Mouse (Mus musculus): ENCODE data around the gene Col9a1. TPM values are rescaled to one million over a fixed set of nuclear protein-coding genes. Genes with fewer than 3 reads are reported as not detected.
A peak's percentile ranks its signal among the peaks of the same experiment; 100 is the strongest.

Col9a1 gene
- polyA plus RNA-seq (2015; fragmentation: Nextera tagmentation; extraction: Ambion mirVana): 3.1 and 4.6 TPM in 2 replicates

GRCm38 (mm10) chr1:24177224-24177851, at the start of gene Col9a1:
Col9a1 (plus strand) TSS chr1:24177610.
- ATAC-seq (ENCODE audit: insufficient read depth, low FRiP score, low read depth): no peak
- Histone ChIP-seq H3K4me3 (replicated peaks) (no peak within 1 kb of the TSS), H3K36me3 (no peaks in the 10 kb centered on the region), H3K27me3 (replicated peaks) (no peaks in the 10 kb centered on the region), H3K27ac (no peak within 1 kb of the TSS), H3K9ac (no peak within 1 kb of the TSS), H3K9me3 (no peaks in the 10 kb centered on the region), H3K4me2 (no peak within 1 kb of the TSS), H3K4me1 (no peaks in the 10 kb centered on the region)
- 76% methylated on average over 6 of the region's 6 CpGs for WGBS

GRCm38 (mm10) chr1:24127866-24128265, 49.5 kb upstream of the Col9a1 start:
- no peak for ATAC-seq (ENCODE audit: insufficient read depth, low FRiP score, low read depth)
- WGBS: 55% methylated on average over 6 of the region's 6 CpGs
- H3K4me1 ChIP-seq: no peaks in the 10 kb centered on the region

GRCm38 (mm10) chr1:24133853-24134252, 43.6 kb upstream of the Col9a1 start:
- Histone ChIP-seq H3K4me1 (no peaks in the 10 kb centered on the region), H3K27me3 (replicated peaks) (0 out of 2 replicates have a peak, but pooled peaks cover 3% of the 10 kb centered on the region), H3K9ac (no peak overlapping the region), H3K27ac (no peak overlapping the region), H3K4me2 (no peak overlapping the region), H3K9me3 (no peaks in the 10 kb centered on the region), H3K36me3 (no peaks in the 10 kb centered on the region), H3K4me3 (replicated peaks) (no peak overlapping the region)
- ATAC-seq (ENCODE audit: insufficient read depth, low FRiP score, low read depth): no peak
- 45% methylated on average over 19 of the region's 19 CpGs for WGBS

More at GRCm38 (mm10) chr1:24127866-24128265, 49.5 kb upstream of the Col9a1 start:
- Histone ChIP-seq H3K4me2 (no peak overlapping the region), H3K27ac (no peak overlapping the region), H3K9me3 (no peaks in the 10 kb centered on the region), H3K27me3 (replicated peaks) (no peaks in the 10 kb centered on the region), H3K36me3 (no peaks in the 10 kb centered on the region), H3K9ac (no peak overlapping the region), H3K4me3 (replicated peaks) (no peak overlapping the region)

- H3K4me3 ChIP-seq (replicated peaks): no peak overlapping the region
- no peak overlapping the region for H3K9ac ChIP-seq
- no peak overlapping the region for H3K4me2 ChIP-seq
- H3K36me3 ChIP-seq: no peaks in the 10 kb centered on the region
- no peaks in the 10 kb centered on the region for H3K4me1 ChIP-seq
- no peak overlapping the region for H3K27ac ChIP-seq
- WGBS: 6% methylated on average over 1 of the region's 1 CpGs
- H3K9me3 ChIP-seq: no peaks in the 10 kb centered on the region
- ATAC-seq (ENCODE audit: insufficient read depth, low FRiP score, low read depth): no peak
- H3K27me3 ChIP-seq (replicated peaks): 0 out of 2 replicates have a peak, but pooled peaks cover 3% of the 10 kb centered on the region
Measured at GRCm38 (mm10) chr1:24134792-24135191, 42.6 kb upstream of the Col9a1 start.

GRCm38 (mm10) chr1:24137133-24137532, 40.3 kb upstream of the Col9a1 start:
- WGBS: 15% methylated on average over 3 of the region's 3 CpGs
- H3K4me1 ChIP-seq: no peaks in the 10 kb centered on the region
- no peak overlapping the region for H3K27ac ChIP-seq
- H3K4me2 ChIP-seq: no peak overlapping the region
- peak; percentile 22; the same call in 1 of the 2 replicates for ATAC-seq (ENCODE audit: insufficient read depth, low FRiP score, low read depth)
- no peaks in the 10 kb centered on the region for H3K9me3 ChIP-seq
- no peaks in the 10 kb centered on the region for H3K36me3 ChIP-seq
- no peak overlapping the region for H3K4me3 ChIP-seq (replicated peaks)
- no peak overlapping the region for H3K9ac ChIP-seq
- H3K27me3 ChIP-seq (replicated peaks): 0 out of 2 replicates have a peak, but pooled peaks cover 3% of the 10 kb centered on the region

- no peak for ATAC-seq (ENCODE audit: insufficient read depth, low FRiP score, low read depth)
- Histone ChIP-seq H3K27ac (no peak overlapping the region), H3K9ac (no peak overlapping the region), H3K36me3 (no peaks in the 10 kb centered on the region), H3K4me2 (no peak overlapping the region), H3K27me3 (replicated peaks) (no peaks in the 10 kb centered on the region), H3K4me3 (replicated peaks) (no peak overlapping the region), H3K9me3 (no peaks in the 10 kb centered on the region), H3K4me1 (no peaks in the 10 kb centered on the region)
- WGBS: 82% methylated on average over 6 of the region's 6 CpGs
Measured at GRCm38 (mm10) chr1:24140555-24140954, 36.9 kb upstream of the Col9a1 start.

GRCm38 (mm10) chr1:24143504-24143903, 33.9 kb upstream of the Col9a1 start:
- WGBS: 75% methylated on average over 8 of the region's 8 CpGs
- ATAC-seq (ENCODE audit: insufficient read depth, low FRiP score, low read depth): no peak
- Histone ChIP-seq H3K4me3 (replicated peaks) (no peak overlapping the region), H3K9me3 (no peaks in the 10 kb centered on the region), H3K36me3 (no peaks in the 10 kb centered on the region), H3K9ac (no peak overlapping the region), H3K27ac (no peak overlapping the region), H3K4me2 (no peak overlapping the region), H3K27me3 (replicated peaks) (no peaks in the 10 kb centered on the region), H3K4me1 (no peaks in the 10 kb centered on the region)

- Histone ChIP-seq H3K36me3 (no peaks in the 10 kb centered on the region), H3K4me1 (no peaks in the 10 kb centered on the region), H3K27me3 (replicated peaks) (no peaks in the 10 kb centered on the region), H3K9me3 (no peaks in the 10 kb centered on the region), H3K4me2 (no peak overlapping the region), H3K27ac (no peak overlapping the region), H3K9ac (no peak overlapping the region), H3K4me3 (replicated peaks) (no peak overlapping the region)
- no peak for ATAC-seq (ENCODE audit: insufficient read depth, low FRiP score, low read depth)
- whole genome bisulfite sequencing: 90% methylated on average over 5 of the region's 5 CpGs
Measured at GRCm38 (mm10) chr1:24157751-24158150, 19.7 kb upstream of the Col9a1 start.

- WGBS: 38% methylated on average over 6 of the region's 6 CpGs
- no peak overlapping the region for H3K9ac ChIP-seq
- no peak overlapping the region for H3K27ac ChIP-seq
- no peaks in the 10 kb centered on the region for H3K9me3 ChIP-seq
- no peaks in the 10 kb centered on the region for H3K36me3 ChIP-seq
- ATAC-seq (ENCODE audit: insufficient read depth, low FRiP score, low read depth): no peak
- H3K4me2 ChIP-seq: no peak overlapping the region
- no peak overlapping the region for H3K4me3 ChIP-seq (replicated peaks)
- no peaks in the 10 kb centered on the region for H3K27me3 ChIP-seq (replicated peaks)
- H3K4me1 ChIP-seq: no peaks in the 10 kb centered on the region
Measured at GRCm38 (mm10) chr1:24169410-24169809, 8.0 kb upstream of the Col9a1 start.

GRCm38 (mm10) chr1:24171205-24171866, 6.1 kb upstream of the Col9a1 start:
- Histone ChIP-seq H3K4me2 (no peak overlapping the region), H3K9ac (no peak overlapping the region), H3K4me3 (replicated peaks) (no peak overlapping the region), H3K27me3 (replicated peaks) (no peaks in the 10 kb centered on the region), H3K9me3 (no peaks in the 10 kb centered on the region), H3K27ac (no peak overlapping the region), H3K4me1 (no peaks in the 10 kb centered on the region), H3K36me3 (no peaks in the 10 kb centered on the region)
- ATAC-seq (ENCODE audit: insufficient read depth, low FRiP score, low read depth): no peak
- WGBS: 5% methylated on average over 4 of the region's 4 CpGs

- Histone ChIP-seq H3K4me2 (no peak overlapping the region), H3K36me3 (no peaks in the 10 kb centered on the region), H3K4me1 (no peaks in the 10 kb centered on the region), H3K4me3 (replicated peaks) (no peak overlapping the region), H3K27ac (no peak overlapping the region), H3K27me3 (replicated peaks) (no peaks in the 10 kb centered on the region), H3K9me3 (no peaks in the 10 kb centered on the region), H3K9ac (no peak overlapping the region)
- ATAC-seq (ENCODE audit: insufficient read depth, low FRiP score, low read depth): no peak
- 52% methylated on average over 1 of the region's 1 CpGs for WGBS
Measured at GRCm38 (mm10) chr1:24171898-24172297, 5.5 kb upstream of the Col9a1 start.

- Histone ChIP-seq H3K27ac (no peak overlapping the region), H3K27me3 (replicated peaks) (no peaks in the 10 kb centered on the region)
- no peak for ATAC-seq (ENCODE audit: insufficient read depth, low FRiP score, low read depth)
Measured at GRCm38 (mm10) chr1:24172656-24173055, 4.8 kb upstream of the Col9a1 start.

More at GRCm38 (mm10) chr1:24172656-24173055, 4.8 kb upstream of the Col9a1 start:
- Histone ChIP-seq H3K4me2 (no peak overlapping the region), H3K4me3 (replicated peaks) (no peak overlapping the region), H3K9me3 (no peaks in the 10 kb centered on the region), H3K4me1 (no peaks in the 10 kb centered on the region), H3K36me3 (no peaks in the 10 kb centered on the region), H3K9ac (no peak overlapping the region)
- WGBS: 40% methylated on average over 3 of the region's 3 CpGs
